Mouse (Mus musculus): ENCODE measurements around the gene Calhm3. TPM values are rescaled to one million over a fixed set of nuclear protein-coding genes. Genes with fewer than 3 reads are reported as not detected.

Gene Calhm3
- total RNA-seq (2023) = not detected

GRCm38 (mm10) chr19:47157664-47158063, at the start of gene Calhm3:
Gene Calhm3 (minus strand): TSS chr19:47157764.

DNA sequence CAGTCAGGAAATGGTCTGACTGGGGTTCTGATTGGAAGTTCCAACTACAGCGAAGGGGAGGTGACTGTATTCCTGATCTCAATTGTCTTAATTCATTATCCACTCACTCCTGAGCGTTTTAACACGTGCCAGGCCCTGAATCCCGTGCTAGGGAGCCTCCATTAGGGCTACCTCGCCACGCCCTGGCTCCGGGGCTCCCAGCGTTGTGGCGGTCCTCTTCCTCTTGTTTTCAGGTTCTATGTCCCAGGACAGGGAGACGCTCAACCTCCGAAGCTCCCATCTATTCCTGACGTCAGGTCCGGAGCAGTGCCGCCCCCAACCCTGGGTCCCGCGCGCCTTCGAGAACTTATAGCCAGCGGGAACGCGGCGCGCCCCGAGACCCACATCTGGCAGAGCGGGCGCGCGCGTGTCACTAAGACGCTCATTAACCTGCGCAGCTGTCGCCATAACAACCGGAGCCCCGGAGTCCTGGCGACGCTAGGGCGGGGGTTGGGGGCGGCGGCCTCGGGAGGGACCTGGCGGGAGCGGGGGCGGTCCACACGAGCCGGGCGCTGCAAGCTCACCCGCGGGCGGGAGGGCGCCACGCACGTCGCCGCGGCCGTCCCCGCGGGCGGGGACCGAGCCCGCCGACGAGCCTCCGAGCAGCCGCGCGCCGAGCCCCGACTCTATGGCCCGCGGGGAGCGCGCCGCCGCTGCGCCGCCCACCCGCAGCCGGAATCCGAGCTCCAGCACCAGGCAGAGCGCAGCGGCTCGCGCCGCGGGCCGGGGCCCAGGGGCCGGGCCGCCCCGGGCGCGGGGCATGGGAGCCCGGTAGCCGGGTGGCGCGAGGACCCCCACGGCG, 21.1 kb upstream of the Calhm3 start, which contains the start of gene Neurl1a:
Neurl1a (plus strand) TSS at position 390 of the 841 bp plus-strand sequence.

DNA sequence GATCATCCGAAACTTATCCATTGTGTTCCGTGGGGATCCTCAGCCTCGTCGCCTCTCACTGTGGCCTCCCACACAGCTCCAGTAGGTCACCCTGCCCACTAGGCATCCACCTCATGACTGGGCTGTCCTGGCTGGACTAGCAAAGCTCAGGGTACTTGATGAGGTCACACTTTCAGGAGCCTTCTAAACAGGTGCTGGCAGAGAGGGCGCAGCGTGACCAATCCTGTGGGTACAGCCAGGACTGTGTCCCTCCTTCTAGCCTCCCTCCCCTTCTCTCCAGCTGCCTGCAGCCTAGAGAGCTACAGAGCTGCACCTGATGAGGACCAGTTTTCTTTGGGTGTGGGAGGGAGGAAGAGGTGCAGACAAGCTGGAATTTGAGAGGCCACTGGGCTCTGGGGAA, 13.4 kb downstream of the Calhm3 start, which contains the start of gene Calhm1:
Calhm1 (minus strand) TSS at position 101 of the 400 bp plus-strand sequence.

DNA sequence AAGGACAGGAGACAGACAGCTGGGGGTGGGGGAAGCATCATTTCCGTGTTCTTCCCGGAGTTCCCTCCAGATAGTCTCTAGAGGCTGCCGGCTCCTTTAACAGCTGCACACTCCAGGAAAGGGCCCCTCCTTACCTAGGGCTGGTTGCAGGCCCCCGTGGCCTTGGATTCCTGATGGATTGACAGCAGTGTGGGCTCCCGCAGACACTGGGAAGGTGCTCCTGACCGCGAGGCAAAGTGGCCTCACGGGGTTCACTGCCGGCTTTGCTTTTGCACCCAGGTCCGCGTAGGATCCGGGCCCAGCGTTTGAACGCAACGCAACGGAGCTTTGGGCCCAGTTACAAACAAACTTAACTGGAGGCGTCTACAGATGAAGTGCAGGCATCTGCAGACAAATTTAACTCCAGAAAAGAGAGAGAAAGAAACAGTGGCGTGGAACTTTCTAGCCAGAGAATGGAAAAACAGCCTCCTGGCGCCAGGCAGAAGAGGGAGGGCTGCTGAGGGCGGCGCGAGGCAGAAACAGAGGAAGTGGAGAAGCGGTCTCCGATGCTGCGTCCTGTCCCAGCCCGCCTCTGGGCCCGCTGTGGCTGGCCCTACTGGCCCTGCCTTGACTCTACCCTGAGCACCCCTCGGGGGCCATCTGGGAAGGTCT, 19.7 kb downstream of the Calhm3 start, which contains the start of gene Calhm2:
Calhm2 (minus strand) TSS at position 524 of the 651 bp plus-strand sequence.

Other genes with a start within 250 kb of the Calhm3 start
- gene Ina, start 143.1 kb downstream of the Calhm3 start, total RNA-seq (2023) = not detected
- 52.9 TPM for gene Nt5c2, start 142.6 kb downstream of the Calhm3 start, total RNA-seq (2023)
- 22.4 TPM for gene Pcgf6, start 106.9 kb downstream of the Calhm3 start, total RNA-seq (2023)
- 9.3 TPM for gene Taf5, start 90.0 kb downstream of the Calhm3 start, total RNA-seq (2023)
- gene Usmg5, start 67.1 kb downstream of the Calhm3 start, total RNA-seq (2023) = 136 TPM
- gene Pdcd11, start 67.0 kb downstream of the Calhm3 start, total RNA-seq (2023) = 45.4 TPM
- gene Calhm2, start 19.5 kb downstream of the Calhm3 start, total RNA-seq (2023) = 7.7 TPM
- not detected for gene Calhm1, start 13.5 kb downstream of the Calhm3 start, total RNA-seq (2023)
- not detected for gene Neurl1a, start 21.1 kb upstream of the Calhm3 start, total RNA-seq (2023)